Mouse (Mus musculus): ENCODE data around the gene Cybb. TPM values are rescaled to one million over a fixed set of nuclear protein-coding genes. Genes with fewer than 3 reads are reported as not detected.

Gene Cybb
- total RNA-seq, 2 experiments from 2014 or later: 8.3 to 9.3 TPM

Other genes starting within 250 kb of the Cybb start
- not detected for gene Gm14862, start 230.9 kb downstream of the Cybb start, total RNA-seq (2021)
- gene Xk, start 215.0 kb downstream of the Cybb start, total RNA-seq (2021): 1 to 10 TPM; 2.2 to 2.8 TPM
- under 1 TPM in 1 of 2 experiments, not detected in 1; 0.82 TPM for gene H2al1m, start 204.0 kb downstream of the Cybb start, total RNA-seq (2021)
- not detected for gene H2al1k, start 137.1 kb downstream of the Cybb start, total RNA-seq (2021)
- gene H2al1o, start 84.6 kb upstream of the Cybb start, total RNA-seq (2021): not detected
- 100 to 1,000 TPM in 1 of 2 experiments, 10 to 100 TPM in 1; 99.8 to 106 TPM for gene Dynlt3, start 175.2 kb upstream of the Cybb start, total RNA-seq (2021)

All from adrenal gland, postnatal 10 days (tissue).